Mouse (Mus musculus) layer of hippocampus, postnatal 14 days (tissue): ENCODE data around the gene Lrp5. TPM values are rescaled to one million over a fixed set of nuclear protein-coding genes. Genes with fewer than 3 reads are reported as not detected.

ENCODE experiments used
- DNase-seq, 2 experiments: peaks; one replicate each; pipeline ENCODE4 v3.0.0; 2021 to 2022; ENCODE audit warnings: low spot score in 2 of 2, mixed read lengths in 1 of 2
- total RNA-seq, 2 experiments: library from RNA; stranded (reverse); gene quantifications; 2 replicates each; pipeline ENCODE4 v1.2.3; 2021

Gene Lrp5
- total RNA-seq, 2 experiments from 2014 or later = 13.7 to 14.8 TPM

DNA sequence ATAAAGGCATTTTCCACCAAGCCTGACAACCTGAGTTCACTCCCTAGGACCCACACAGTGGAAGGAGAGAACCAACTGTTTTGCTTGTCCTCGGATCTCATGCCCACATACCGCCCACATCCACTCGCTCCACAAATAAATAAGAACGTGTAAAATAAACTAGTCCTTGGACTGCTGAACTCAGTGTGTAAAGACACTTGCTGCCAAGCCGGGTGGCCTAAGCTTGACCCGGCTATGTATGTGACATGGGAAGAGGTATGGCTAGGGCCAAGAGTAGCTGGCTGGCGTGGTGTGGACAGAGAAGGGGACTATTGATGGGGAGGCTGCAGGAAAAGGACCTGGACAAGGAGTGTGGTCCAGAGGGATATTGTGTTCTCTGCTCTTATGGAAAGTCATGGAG, 11.7 kb upstream of the Lrp5 start:
- no peak for DNase-seq

- DNase-seq = no peak
Measured at GRCm38 (mm10) chr19:3695976-3696375, 9.6 kb upstream of the Lrp5 start.

- no peak for DNase-seq
Measured at GRCm38 (mm10) chr19:3695471-3695870, 9.1 kb upstream of the Lrp5 start.

DNA sequence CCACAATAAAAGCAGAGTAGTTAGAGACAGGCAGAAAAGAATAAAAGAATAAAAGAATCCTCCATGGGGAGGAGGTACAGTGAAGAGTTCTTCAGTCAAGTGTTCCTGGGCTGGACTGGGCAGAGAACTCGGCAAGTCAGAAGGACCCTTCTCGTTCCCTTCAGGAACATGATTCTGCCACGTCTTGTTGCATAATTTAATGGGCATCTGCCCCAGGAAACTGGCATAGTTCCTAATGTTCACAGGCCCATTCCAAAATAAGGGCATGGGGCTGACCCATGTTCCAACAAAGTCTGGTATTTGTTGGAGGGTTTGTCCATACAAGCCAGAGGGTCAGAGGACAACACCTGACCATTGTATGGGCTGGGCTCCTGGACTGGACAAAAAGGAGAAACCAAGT, 8.6 kb upstream of the Lrp5 start:
- no peak for DNase-seq

DNA sequence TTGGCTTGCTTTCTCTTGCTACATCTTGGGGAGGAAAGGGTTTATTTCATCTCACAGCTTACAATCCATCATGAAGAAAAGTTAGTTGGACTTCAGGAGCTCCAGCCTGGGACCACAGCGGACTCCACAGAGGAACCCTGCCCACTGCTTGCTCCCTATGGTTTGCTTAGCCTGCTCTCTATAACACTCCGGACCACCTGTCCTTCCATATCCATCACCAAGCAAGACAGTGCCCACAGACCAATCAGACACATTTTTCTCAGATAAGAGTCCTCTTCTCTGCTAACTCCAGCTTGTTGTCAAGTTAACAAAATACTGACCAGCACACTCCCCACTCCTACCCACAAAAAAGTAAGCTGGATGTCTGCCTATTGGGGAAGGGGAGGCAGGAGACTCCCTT, 8.1 kb upstream of the Lrp5 start:
- no peak for DNase-seq

- no peak for DNase-seq
Measured at GRCm38 (mm10) chr19:3692414-3693145, 6.2 kb upstream of the Lrp5 start.

DNA sequence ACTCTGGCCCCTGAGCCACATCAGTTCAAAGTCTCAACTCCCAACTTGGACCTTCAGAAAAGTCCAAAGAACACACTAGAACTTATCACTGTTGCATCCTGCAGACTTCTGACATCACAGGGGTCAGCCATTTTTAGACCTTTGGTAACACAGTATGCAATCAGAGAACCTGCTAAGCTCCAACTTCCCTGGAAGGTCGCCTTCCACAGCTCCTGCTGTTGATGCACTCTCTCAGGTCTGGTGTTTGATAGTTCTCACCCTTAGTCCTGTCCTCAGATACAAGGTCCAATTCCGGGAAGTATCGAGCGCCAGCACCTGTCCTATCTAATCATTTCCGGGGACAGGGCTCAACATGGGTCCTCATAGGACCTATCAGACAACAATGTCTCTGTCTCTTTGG, 5.0 kb upstream of the Lrp5 start:
- DNase-seq = no peak

DNA sequence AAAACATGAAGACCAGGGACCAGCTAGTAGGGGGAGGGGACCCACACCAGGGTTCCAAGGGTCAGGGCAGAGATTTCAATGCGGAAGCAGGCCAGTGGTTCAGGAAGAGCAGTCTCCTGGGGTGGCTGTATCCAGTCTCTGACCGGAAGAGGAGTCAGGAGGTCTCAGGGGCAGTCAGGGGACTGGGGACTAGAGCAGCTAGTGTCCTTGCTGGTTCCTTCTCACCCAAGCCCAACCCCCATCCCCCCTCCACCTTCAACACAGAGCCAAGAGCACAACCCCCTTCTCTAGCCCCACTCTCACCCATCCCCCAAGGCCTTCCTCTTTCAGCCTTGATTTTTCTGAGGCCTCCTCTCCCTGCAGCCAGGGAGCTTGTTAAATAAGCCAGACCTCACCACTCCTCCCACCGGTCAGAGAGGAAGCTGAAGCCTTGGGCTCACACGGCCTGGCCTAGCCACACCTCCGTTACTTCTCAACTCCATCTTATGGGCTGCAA, 1.4 kb upstream of the Lrp5 start:
- peak in 1 of 2 experiments; percentile 43 for DNase-seq

DNA sequence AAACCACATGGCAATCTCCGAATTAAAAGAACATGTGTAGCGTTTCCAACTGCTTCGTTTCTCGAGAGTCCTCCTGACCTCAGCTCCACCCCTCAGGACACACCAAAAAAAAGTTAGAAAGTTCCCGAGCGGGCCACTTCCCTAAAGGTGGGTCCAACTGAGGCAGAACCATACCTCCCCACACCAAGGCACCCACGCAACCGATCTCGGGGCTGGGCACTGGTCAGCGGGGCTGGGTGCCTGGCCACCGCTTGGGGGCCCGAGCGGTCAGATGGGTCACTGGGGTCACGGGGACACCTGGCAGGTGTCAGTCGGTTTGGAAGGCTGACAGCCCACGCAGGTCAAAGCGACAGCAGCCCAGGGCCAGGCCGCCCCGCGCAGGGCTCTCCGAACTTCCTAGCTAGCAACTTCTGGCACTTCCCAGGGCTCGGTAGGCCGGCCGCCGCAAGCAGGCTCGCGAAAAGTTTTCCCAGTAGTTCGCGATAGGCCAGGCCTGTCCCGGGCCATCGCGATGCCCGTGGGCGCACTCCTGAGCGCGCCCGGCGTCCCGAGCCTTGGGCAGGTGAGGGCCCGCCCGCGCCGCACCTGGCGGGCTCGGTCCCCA, 651 bp downstream of the Lrp5 start:
- DNase-seq = no peak

DNA sequence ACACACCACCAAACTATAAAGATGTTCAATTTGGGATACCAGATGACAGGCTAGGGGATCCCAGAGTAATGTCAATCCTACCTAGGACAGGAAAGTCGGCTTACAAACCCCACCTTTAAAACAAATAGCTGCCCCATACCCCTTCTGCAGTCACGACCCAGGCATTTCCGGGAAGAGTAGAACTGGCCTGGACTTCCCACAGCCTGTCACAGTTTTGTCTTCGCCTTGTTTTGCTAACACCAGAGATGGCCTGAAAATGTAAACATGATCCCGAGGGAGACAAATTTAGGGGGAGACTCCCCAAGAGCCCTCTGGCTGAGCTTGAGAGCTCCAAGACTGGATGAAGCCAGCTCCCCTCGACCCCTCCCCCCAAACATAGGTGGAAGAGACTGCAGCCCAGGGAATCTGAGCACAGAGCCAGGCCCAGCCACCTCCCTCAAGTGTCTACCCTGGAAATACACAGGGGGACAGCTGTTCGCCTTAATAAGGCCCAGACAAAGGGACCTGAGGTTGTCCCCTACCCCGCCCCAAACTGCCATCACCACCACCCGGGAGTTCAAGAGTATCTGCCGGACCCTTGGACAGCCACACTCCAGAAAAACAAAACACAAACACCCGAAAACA, 1.3 kb downstream of the Lrp5 start:
- no peak for DNase-seq

- no peak for DNase-seq
Measured at GRCm38 (mm10) chr19:3684414-3684813, 1.9 kb downstream of the Lrp5 start.

GRCm38 (mm10) chr19:3681310-3681934, 4.9 kb downstream of the Lrp5 start:
- DNase-seq = peak; percentile 65 to 72

GRCm38 (mm10) chr19:3680732-3681131, 5.6 kb downstream of the Lrp5 start:
- no peak for DNase-seq

DNA sequence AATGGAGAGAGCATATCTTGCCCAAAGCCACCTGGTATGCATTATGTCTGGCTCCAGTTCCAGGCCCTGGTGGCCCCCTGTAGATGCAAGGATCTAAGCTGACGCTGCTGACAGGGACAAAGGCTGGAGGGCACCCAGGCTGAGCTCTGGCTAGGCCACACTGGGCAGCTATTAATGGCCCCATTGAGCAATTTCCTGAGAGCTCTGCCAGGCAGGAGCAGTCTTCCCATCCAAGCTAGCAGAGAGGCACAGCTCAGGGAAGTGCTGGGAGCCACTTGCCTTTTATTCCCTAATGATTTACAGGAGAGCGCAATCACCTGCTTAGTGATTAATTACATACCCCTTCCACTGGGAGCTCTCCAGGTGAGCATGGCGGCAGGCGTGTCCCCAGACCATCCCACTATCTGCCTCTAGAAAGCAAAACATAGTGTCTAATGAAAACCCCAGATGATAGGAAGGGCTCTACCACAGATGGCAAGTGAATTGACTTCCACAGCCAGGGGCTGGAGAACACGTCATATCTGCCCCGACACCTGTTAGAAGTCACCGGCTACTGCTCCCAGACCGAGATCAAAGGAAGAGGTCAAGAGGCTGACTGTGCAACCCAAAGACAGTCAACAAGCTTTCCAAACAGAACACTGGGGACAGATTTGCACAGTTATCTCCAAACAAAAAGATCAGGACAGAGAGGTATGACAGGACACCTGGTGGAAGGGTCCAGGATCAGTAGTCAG, 12.1 kb downstream of the Lrp5 start:
- no peak for DNase-seq

DNA sequence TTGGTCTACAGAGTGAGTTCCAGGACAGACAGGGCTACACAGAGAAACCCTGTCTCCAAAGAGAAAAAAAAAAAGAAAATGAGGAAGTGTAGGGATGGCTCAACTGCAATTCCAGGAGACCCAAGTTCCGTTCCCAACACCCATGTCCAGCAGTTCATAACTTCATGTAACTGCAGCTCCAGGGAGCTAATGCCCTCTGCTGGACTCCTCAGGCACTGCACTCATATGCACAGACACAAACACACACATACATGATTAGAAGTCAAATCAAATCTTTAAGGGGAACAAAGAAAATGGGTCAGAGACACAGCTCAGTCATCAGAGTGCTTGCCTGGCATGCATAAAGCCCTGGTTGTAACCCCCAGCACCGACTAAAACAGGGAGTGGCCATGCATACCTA, 13.2 kb downstream of the Lrp5 start:
- DNase-seq = no peak

- DNase-seq = no peak
Measured at GRCm38 (mm10) chr19:3669100-3669499, 17.3 kb downstream of the Lrp5 start.

DNA sequence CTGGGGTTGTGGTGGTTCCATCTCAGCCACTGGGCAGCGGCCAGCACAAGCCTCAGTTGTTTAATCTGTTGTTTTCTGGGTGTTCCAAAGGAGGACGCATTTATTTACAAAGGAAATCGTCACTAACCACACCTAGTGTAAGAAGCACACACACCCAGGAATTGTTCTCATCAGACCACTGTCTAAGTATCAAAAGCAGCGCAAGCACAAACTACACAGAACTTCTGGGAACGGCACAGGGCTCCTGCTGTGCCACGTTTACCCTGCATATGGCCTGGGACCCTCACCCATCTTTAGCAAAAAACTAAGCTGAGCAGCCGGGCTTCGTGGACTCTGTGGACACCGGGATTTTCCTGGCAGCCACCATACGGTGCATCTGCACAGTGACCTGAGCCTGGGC, 17.8 kb downstream of the Lrp5 start:
- DNase-seq = no peak

DNA sequence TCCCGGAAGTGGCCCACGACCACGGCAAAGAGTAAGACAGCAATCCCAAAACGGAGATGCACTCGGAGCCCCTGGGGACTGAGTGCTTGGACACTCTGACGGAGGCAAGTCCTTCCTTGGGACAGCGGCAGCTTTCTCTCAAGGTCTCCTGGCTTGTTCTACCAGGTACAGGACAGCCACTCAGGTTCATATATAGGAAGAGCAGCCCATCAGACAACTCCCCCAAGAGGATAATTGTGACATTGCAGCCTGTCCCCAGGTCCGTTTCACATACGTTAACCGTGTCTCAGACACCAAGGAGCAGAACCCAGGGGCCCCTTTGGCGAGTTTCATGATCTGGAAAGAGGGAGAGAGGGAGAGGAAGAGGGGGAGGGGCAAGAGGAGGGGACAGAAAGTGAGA, 18.4 kb downstream of the Lrp5 start:
- no peak for DNase-seq

DNA sequence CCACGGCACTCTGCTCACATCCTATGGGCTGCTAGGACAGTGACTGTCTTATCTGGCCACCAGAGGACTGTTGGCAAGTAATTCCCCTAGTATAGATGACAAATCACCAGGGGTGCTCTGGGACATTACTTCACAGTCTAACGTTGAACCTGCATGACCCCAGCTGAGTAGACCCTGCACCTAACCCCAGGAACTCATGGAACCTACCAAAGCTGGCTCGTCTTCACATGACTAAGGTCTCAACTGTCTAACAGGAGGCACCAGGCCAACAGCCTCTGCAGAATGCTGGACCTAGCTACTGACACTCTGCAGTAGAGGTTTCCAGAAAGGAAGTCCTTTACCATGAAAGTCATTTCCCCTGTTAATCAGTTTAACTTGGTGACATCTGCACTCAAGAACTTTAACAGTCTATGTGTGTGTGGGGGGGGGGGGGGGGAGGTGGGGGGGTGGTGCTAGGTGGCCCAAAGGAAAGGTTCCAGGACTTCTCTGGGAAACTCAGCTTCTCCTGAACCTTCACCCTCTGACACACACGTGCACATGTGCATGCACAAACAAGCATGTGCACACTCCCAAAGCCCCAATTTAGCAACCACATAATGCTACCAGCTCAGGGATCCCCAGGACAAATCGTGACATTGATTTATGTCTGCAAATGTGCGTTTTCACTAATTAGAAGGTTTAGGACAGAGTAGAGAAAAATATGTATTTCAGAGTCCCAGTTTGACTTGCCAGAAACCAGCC, 19.0 kb downstream of the Lrp5 start:
- DNase-seq = no peak

- no peak for DNase-seq
Measured at GRCm38 (mm10) chr19:3666632-3667031, 19.7 kb downstream of the Lrp5 start.

DNA sequence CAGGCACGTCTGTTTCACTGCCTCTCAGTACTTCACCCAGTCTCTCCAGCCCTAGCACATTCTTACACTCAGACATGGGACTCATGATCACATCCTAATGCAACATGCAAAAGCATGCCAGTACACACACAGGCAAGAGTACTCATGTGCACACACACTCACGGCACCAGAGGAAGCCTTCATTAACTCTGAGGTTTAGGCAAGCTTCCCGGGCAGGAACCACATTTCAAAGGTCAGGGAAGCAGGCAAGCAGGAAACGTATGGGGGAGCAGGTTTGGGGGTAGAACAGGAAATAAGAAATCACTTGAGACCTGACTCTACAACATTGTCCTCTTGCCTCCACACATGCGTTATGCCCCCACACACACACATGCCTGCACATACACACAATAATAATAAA, 20.9 kb downstream of the Lrp5 start:
- no peak for DNase-seq
